Mouse (Mus musculus): ENCODE results near the gene Dclre1c. TPM values are rescaled to one million over a fixed set of nuclear protein-coding genes. Genes with fewer than 3 reads are reported as not detected.

Dclre1c gene
- total RNA-seq, 2 experiments from 2014 or later: 2.5 to 2.6 TPM

GRCm38 (mm10) chr2:3474861-3475283 lies 50.9 kb downstream of the Dclre1c start, which contains the start of gene Suv39h2:
TSS of gene Suv39h2 (minus strand) at chr2:3475031.
- peak; percentile 96 for DNase-seq (ENCODE audit: low spot score)

GRCm38 (mm10) chr2:3475746-3476251 lies 51.9 kb downstream of the Dclre1c start:
- DNase-seq (ENCODE audit: low spot score): no peak

- no peak for DNase-seq (ENCODE audit: low spot score)
Measured at GRCm38 (mm10) chr2:3480239-3480638, 56.3 kb downstream of the Dclre1c start.

GRCm38 (mm10) chr2:3489816-3490215 lies 65.9 kb downstream of the Dclre1c start:
- no peak for DNase-seq (ENCODE audit: low spot score)

GRCm38 (mm10) chr2:3493833-3494409 lies 70.0 kb downstream of the Dclre1c start:
- no peak for DNase-seq (ENCODE audit: low spot score)

- no peak for DNase-seq (ENCODE audit: low spot score)
Measured at GRCm38 (mm10) chr2:3499543-3499942, 75.6 kb downstream of the Dclre1c start.

GRCm38 (mm10) chr2:3500886-3501285 lies 77.0 kb downstream of the Dclre1c start:
- no peak for DNase-seq (ENCODE audit: low spot score)

GRCm38 (mm10) chr2:3512076-3512475 lies 88.1 kb downstream of the Dclre1c start:
- DNase-seq (ENCODE audit: low spot score): no peak

GRCm38 (mm10) chr2:3512552-3513454 lies 88.9 kb downstream of the Dclre1c start, which contains the start of the genes Gm45902, Hspa14 and Cdnf:
TSS of gene Gm45902 (minus strand) at chr2:3512790.
TSS of gene Hspa14 (minus strand) at chr2:3512814.
TSS of gene Cdnf (plus strand) at chr2:3513030.
- DNase-seq (ENCODE audit: low spot score): peak; percentile 97

Other genes starting within 250 kb of the Dclre1c start
- gene Nmt2, start 139.9 kb upstream of the Dclre1c start, total RNA-seq (2021): 10 to 100 TPM; 11.7 to 12.7 TPM
- 1 to 10 TPM; 5.3 to 6.1 TPM for gene Rpp38, start 91.5 kb upstream of the Dclre1c start, total RNA-seq (2021)
- 1 to 10 TPM in 1 of 2 experiments, under 1 TPM in 1; 0.47 to 1.1 TPM for gene Acbd7, start 88.0 kb upstream of the Dclre1c start, total RNA-seq (2021)
- not detected for gene Olah, start 26.9 kb upstream of the Dclre1c start, total RNA-seq (2021)
- gene Meig1, start 1.5 kb upstream of the Dclre1c start, total RNA-seq (2021): not detected
- under 1 TPM; 0.90 to 0.91 TPM for gene Suv39h2, start 50.9 kb downstream of the Dclre1c start, total RNA-seq (2021)
- under 1 TPM; 0.43 to 0.57 TPM for gene Gm45902, start 88.7 kb downstream of the Dclre1c start, total RNA-seq (2021)
- 10 to 100 TPM in 1 of 2 experiments, 1 to 10 TPM in 1; 9.9 to 10.6 TPM for gene Hspa14, start 88.7 kb downstream of the Dclre1c start, total RNA-seq (2021)
- 10 to 100 TPM; 43.6 to 50.0 TPM for gene Cdnf, start 88.9 kb downstream of the Dclre1c start, total RNA-seq (2021)
- gene Fam107b, start 146.4 kb downstream of the Dclre1c start, total RNA-seq (2021): 1 to 10 TPM; 1.6 to 2.7 TPM